Mouse (Mus musculus) C2C12 (cell line): ENCODE data around the gene Bco2. TPM values are rescaled to one million over a fixed set of nuclear protein-coding genes. Genes with fewer than 3 reads are reported as not detected.

Source experiments
- H3K27me3 ChIP-seq: one replicate; pipeline ENCODE4 v1.6.1; 2011; ENCODE audit not compliant: control insufficient read depth, insufficient read depth, insufficient read length
- H3K36me3 ChIP-seq: one replicate; pipeline ENCODE4 v1.6.1; 2011; ENCODE audit not compliant: control insufficient read depth, insufficient read depth
- H3K4me3 ChIP-seq: one replicate; pipeline ENCODE4 v1.5.1; 2011; ENCODE audit warnings: mild to moderate bottlenecking, control low read depth; ENCODE audit not compliant: poor library complexity, insufficient read depth, severe bottlenecking
- H3K79me2 ChIP-seq: one replicate; pipeline ENCODE4 v1.6.1; 2011; ENCODE audit not compliant: control insufficient read depth, insufficient read depth
- H3K79me3 ChIP-seq: one replicate; pipeline ENCODE4 v1.6.1; 2011; ENCODE audit warnings: low read depth, control low read depth
- H3ac ChIP-seq: one replicate; pipeline ENCODE3; 2011; ENCODE audit warnings: low read depth; ENCODE audit not compliant: control insufficient read depth, insufficient read length
- CEBPB ChIP-seq: IDR thresholded peaks from one replicate; pipeline ENCODE4 v1.6.1; 2011; ENCODE audit warnings: low read depth, mild to moderate bottlenecking, control low read depth, moderate library complexity
- CTCF ChIP-seq: IDR thresholded peaks from one replicate; pipeline ENCODE4 v1.5.1; 2011; ENCODE audit not compliant: control insufficient read depth, insufficient read depth, insufficient read length
- FOSL1 ChIP-seq: IDR thresholded peaks from one replicate; pipeline ENCODE4 v1.8.0; 2011; ENCODE audit warnings: mild to moderate bottlenecking, low read length; ENCODE audit not compliant: poor library complexity, insufficient read depth, severe bottlenecking
- MAX ChIP-seq: IDR thresholded peaks from one replicate; pipeline ENCODE4 v1.6.1; 2011; ENCODE audit warnings: mild to moderate bottlenecking, control low read depth
- MYOD1 ChIP-seq: IDR thresholded peaks from one replicate; pipeline ENCODE4 v1.6.1; 2011; ENCODE audit warnings: low read depth; ENCODE audit not compliant: control insufficient read depth, insufficient read length
- MYOG ChIP-seq: IDR thresholded peaks from one replicate; pipeline ENCODE4 v1.6.1; 2011; ENCODE audit not compliant: control insufficient read depth, insufficient read length; ENCODE audit errors: extremely low read depth
- USF1 ChIP-seq: IDR thresholded peaks from one replicate; pipeline ENCODE4 v1.6.1; 2011; ENCODE audit warnings: low read depth, mild to moderate bottlenecking, control low read depth, moderate library complexity
- polyA plus RNA-seq: library from polyadenylated mRNA; unstranded; fragments of >200 nt; fragmentation: generic; extraction: Trizol; gene quantifications from one replicate; pipeline ENCODE4 v1.2.1, GENCODE M21; 2012; ENCODE audit warnings: missing spikeins

The Bco2 gene
- polyA plus RNA-seq, 1 experiment: 0.02 TPM

GRCm38 (mm10) chr9:50537295-50537694 lies 17.7 kb downstream of the Bco2 start:
- TF ChIP-seq CTCF (no peak), MAX (no peak), MYOD1 (peak; percentile 34)
- Histone ChIP-seq H3K79me2 (no peaks in the 10 kb centered on the region), H3K79me3 (no peaks in the 10 kb centered on the region), H3K4me3 (no peak overlapping the region), H3K27me3 (no peaks in the 10 kb centered on the region), H3ac (no peak overlapping the region), H3K36me3 (no peaks in the 10 kb centered on the region)

- H3K27me3 ChIP-seq: no peaks in the 10 kb centered on the region
- no peak overlapping the region for H3ac ChIP-seq
- no peaks in the 10 kb centered on the region for H3K79me3 ChIP-seq
- no peaks in the 10 kb centered on the region for H3K79me2 ChIP-seq
- H3K4me3 ChIP-seq: no peak overlapping the region
- no peak for TF ChIP-seq MYOG
- TF ChIP-seq USF1: no peak
- no peaks in the 10 kb centered on the region for H3K36me3 ChIP-seq
These were observed 18.3 kb downstream of the Bco2 start for GRCm38 (mm10) chr9:50536603-50537135.

- Histone ChIP-seq H3ac (no peak overlapping the region), H3K36me3 (no peaks in the 10 kb centered on the region), H3K79me2 (no peaks in the 10 kb centered on the region), H3K79me3 (no peaks in the 10 kb centered on the region), H3K4me3 (no peak overlapping the region), H3K27me3 (no peaks in the 10 kb centered on the region)
- TF ChIP-seq FOSL1: no peak
- no peak for TF ChIP-seq MYOD1
- TF ChIP-seq MYOG: no peak
- TF ChIP-seq MAX: no peak
- TF ChIP-seq CTCF: no peak
- no peak for TF ChIP-seq USF1
- TF ChIP-seq CEBPB: no peak
These were observed 19.1 kb downstream of the Bco2 start for GRCm38 (mm10) chr9:50535930-50536329.

- Histone ChIP-seq H3K79me2 (no peaks in the 10 kb centered on the region), H3ac (no peak overlapping the region), H3K27me3 (no peaks in the 10 kb centered on the region), H3K36me3 (no peaks in the 10 kb centered on the region), H3K79me3 (no peaks in the 10 kb centered on the region), H3K4me3 (no peak overlapping the region)
- TF ChIP-seq USF1 (no peak), CEBPB (no peak), CTCF (no peak), MYOG (no peak)
These were observed 21.2 kb downstream of the Bco2 start for GRCm38 (mm10) chr9:50533791-50534190.

- TF ChIP-seq MYOD1 (no peak), CTCF (no peak), USF1 (no peak), CEBPB (no peak), FOSL1 (no peak)
- no peak overlapping the region for H3ac ChIP-seq
- no peaks in the 10 kb centered on the region for H3K79me3 ChIP-seq
These were observed 21.7 kb downstream of the Bco2 start for GRCm38 (mm10) chr9:50533328-50533727.

GRCm38 (mm10) chr9:50530890-50531289 lies 24.1 kb downstream of the Bco2 start:
- no peak overlapping the region for H3K4me3 ChIP-seq
- no peak overlapping the region for H3ac ChIP-seq
- no peaks in the 10 kb centered on the region for H3K36me3 ChIP-seq
- TF ChIP-seq FOSL1 (no peak), USF1 (no peak), MYOG (no peak), MAX (no peak), MYOD1 (no peak), CTCF (no peak), CEBPB (no peak)
- H3K79me2 ChIP-seq: peaks cover 11% of the 10 kb centered on the region
- no peaks in the 10 kb centered on the region for H3K27me3 ChIP-seq
- no peaks in the 10 kb centered on the region for H3K79me3 ChIP-seq

More at GRCm38 (mm10) chr9:50533328-50533727, 21.7 kb downstream of the Bco2 start:
- no peaks in the 10 kb centered on the region for H3K79me2 ChIP-seq
- no peak overlapping the region for H3K4me3 ChIP-seq
- no peaks in the 10 kb centered on the region for H3K36me3 ChIP-seq
- no peaks in the 10 kb centered on the region for H3K27me3 ChIP-seq
